Mouse (Mus musculus) liver, adult 2 months (tissue): ENCODE results near the gene Pitpnm1. TPM values are rescaled to one million over a fixed set of nuclear protein-coding genes. Genes with fewer than 3 reads are reported as not detected.

Experiments
- DNase-seq: peaks from one replicate; pipeline ENCODE4 v3.0.0-alpha.2; 2011; ENCODE audit warnings: low read depth, low spot score; ENCODE audit errors: extremely low read depth
- H3K27ac ChIP-seq: fragments of 200-500 bp; replicated peaks from 2 replicates; pipeline ENCODE4 v1.5.1; 2012; ENCODE audit warnings: low read depth, mild to moderate bottlenecking, control low read depth, inconsistent platforms, low read length; ENCODE audit not compliant: insufficient read depth
- H3K27me3 ChIP-seq: fragments of 200-500 bp; 2 replicates; pipeline ENCODE4 v1.6.1; 2012; ENCODE audit warnings: mild to moderate bottlenecking, moderate library complexity, low read length, inconsistent platforms; ENCODE audit not compliant: control insufficient read depth, insufficient read depth
- H3K36me3 ChIP-seq: fragments of 200-500 bp; 2 replicates; pipeline ENCODE4 v1.6.1; 2012; ENCODE audit warnings: low read length, inconsistent platforms; ENCODE audit not compliant: control insufficient read depth, insufficient read depth
- H3K4me1 ChIP-seq: fragments of 200-500 bp; 2 replicates; pipeline ENCODE4 v1.6.1; 2011; ENCODE audit warnings: low read length; ENCODE audit not compliant: control insufficient read depth, insufficient read depth
- H3K4me3 ChIP-seq: fragments of 200-500 bp; 2 replicates; pipeline ENCODE4 v1.5.1; 2011; ENCODE audit warnings: low read depth, mild to moderate bottlenecking, control low read depth, low read length, moderate library complexity; ENCODE audit not compliant: insufficient read depth
- H3K79me2 ChIP-seq: fragments of 200-500 bp; 2 replicates; pipeline ENCODE4 v1.6.1; 2012; ENCODE audit warnings: inconsistent platforms, mild to moderate bottlenecking, low read length, moderate library complexity; ENCODE audit not compliant: control insufficient read depth, insufficient read depth
- H3K9ac ChIP-seq: fragments of 200-500 bp; 2 replicates; pipeline ENCODE4 v1.6.1; 2012; ENCODE audit warnings: low read depth, mild to moderate bottlenecking, control low read depth, inconsistent platforms, low read length
- CTCF ChIP-seq: fragments of 200-500 bp; IDR thresholded peaks from 2 replicates; pipeline ENCODE4 v1.5.1; 2011; ENCODE audit warnings: low read depth, low read length, control low read depth
- POLR2A ChIP-seq: fragments of 200-500 bp; IDR thresholded peaks from 2 replicates; pipeline ENCODE4 v1.6.1; 2011; ENCODE audit warnings: low read length, control low read depth; ENCODE audit not compliant: insufficient read depth; ENCODE audit errors: extremely low read depth
- WGBS: fragments of 180-500 bp; shearing (Covaris S2); methylation state at CpG from one replicate; pipeline ENCODE4 v1.1.7; 2018; 5-methylcytosine and 5-hydroxymethylcytosine counted together
- polyA plus RNA-seq: library from polyadenylated mRNA; depleted of rRNA; stranded (reverse); fragments of >200 nt; gene quantifications from 2 replicates; pipeline ENCODE4 v1.2.3, GENCODE M21; 2012; rRNA removed
- total RNA-seq: library from RNA; depleted of rRNA; stranded (reverse); fragments of >200 nt; gene quantifications from 2 replicates; pipeline ENCODE4 v1.2.3, GENCODE M21; 2014; rRNA removed

Gene Pitpnm1
- total and polyA plus RNA-seq, 2 experiments: 1.7 to 14.2 TPM

- Histone ChIP-seq H3K79me2 (no peaks in the 10 kb centered on the region; the same call in 1 of the 2 replicates), H3K36me3 (peaks cover 11% of the 10 kb centered on the region; the same call in 1 of the 2 replicates), H3K27me3 (no peaks in the 10 kb centered on the region), H3K27ac (no peak within 1 kb of the TSS; the same call in 1 of the 2 replicates), H3K4me1 (peaks cover 3% of the 10 kb centered on the region; the same call in 1 of the 2 replicates), H3K4me3 (peak within 1 kb of the TSS; percentile 86), H3K9ac (peak within 1 kb of the TSS; percentile 90)
- WGBS: 7% methylated on average over 42 of the region's 42 CpGs
- DNase-seq: peak; percentile 91
- TF ChIP-seq POLR2A (peak; percentile 51; the same call in 1 of the 2 replicates), CTCF (no peak)
Observed at GRCm38 (mm10) chr19:4162646-4163542, 63.1 kb downstream of the Pitpnm1 start, which contains the start of gene Rps6kb2. Gene Rps6kb2 (minus strand): TSS chr19:4163354.

- peaks cover 3% of the 10 kb centered on the region; the same call in 1 of the 2 replicates for H3K4me1 ChIP-seq
- 41% methylated on average over 4 of the region's 4 CpGs for WGBS
- peak overlapping the region; percentile 36 for H3K9ac ChIP-seq
Observed at GRCm38 (mm10) chr19:4163543-4163887, 63.7 kb downstream of the Pitpnm1 start.

More at GRCm38 (mm10) chr19:4163543-4163887, 63.7 kb downstream of the Pitpnm1 start:
- Histone ChIP-seq H3K27ac (no peak overlapping the region; the same call in 1 of the 2 replicates), H3K79me2 (no peaks in the 10 kb centered on the region; the same call in 1 of the 2 replicates), H3K36me3 (peaks cover 8% of the 10 kb centered on the region; the same call in 1 of the 2 replicates), H3K27me3 (no peaks in the 10 kb centered on the region), H3K4me3 (peak overlapping the region; percentile 60)
- no peak for TF ChIP-seq CTCF
- no peak for TF ChIP-seq POLR2A
- no peak for DNase-seq

Other genes starting within 250 kb of the Pitpnm1 start
Only the 30 nearest of the 34 such genes appear.
- 2.9 and 3.3 TPM in 2 replicates for gene Aldh3b1, start 170.2 kb upstream of the Pitpnm1 start, total RNA-seq
- 1.9 and 4.0 TPM in 2 replicates for gene Aldh3b1, start 170.2 kb upstream of the Pitpnm1 start, polyA plus RNA-seq
- gene Unc93b1, start 164.8 kb upstream of the Pitpnm1 start, total RNA-seq: 41.1 and 41.5 TPM in 2 replicates
- 68.9 and 102 TPM in 2 replicates for gene Unc93b1, start 164.8 kb upstream of the Pitpnm1 start, polyA plus RNA-seq
- 0.74 and 1.7 TPM in 2 replicates for gene Aldh3b3, start 141.4 kb upstream of the Pitpnm1 start, total RNA-seq
- 6.4 and 7.7 TPM in 2 replicates for gene Aldh3b3, start 141.4 kb upstream of the Pitpnm1 start, polyA plus RNA-seq
- not detected in 2 replicates for gene Aldh3b2, start 127.7 kb upstream of the Pitpnm1 start, total RNA-seq
- 0.16 and 0.48 TPM in 2 replicates for gene Aldh3b2, start 127.7 kb upstream of the Pitpnm1 start, polyA plus RNA-seq
- 44.3 and 49.8 TPM in 2 replicates for gene Acy3, start 113.4 kb upstream of the Pitpnm1 start, total RNA-seq
- gene Acy3, start 113.4 kb upstream of the Pitpnm1 start, polyA plus RNA-seq: 232 and 326 TPM in 2 replicates
- gene Tbx10, start 107.2 kb upstream of the Pitpnm1 start, total RNA-seq: not detected in 2 replicates
- not detected in 2 replicates for gene Tbx10, start 107.2 kb upstream of the Pitpnm1 start, polyA plus RNA-seq
- gene Nudt8, start 99.4 kb upstream of the Pitpnm1 start, total RNA-seq: 30.1 and 36.0 TPM in 2 replicates
- 13.4 and 18.5 TPM in 2 replicates for gene Nudt8, start 99.4 kb upstream of the Pitpnm1 start, polyA plus RNA-seq
- gene Gm49405, start 99.4 kb upstream of the Pitpnm1 start, total RNA-seq: 0.54 and 0.92 TPM in 2 replicates
- gene Gm49405, start 99.4 kb upstream of the Pitpnm1 start, polyA plus RNA-seq: 0.72 and 1.1 TPM in 2 replicates
- gene Doc2g, start 96.7 kb upstream of the Pitpnm1 start, total RNA-seq: 0.74 and 0.87 TPM in 2 replicates
- gene Doc2g, start 96.7 kb upstream of the Pitpnm1 start, polyA plus RNA-seq: 2.3 and 4.9 TPM in 2 replicates
- gene Ndufv1, start 87.2 kb upstream of the Pitpnm1 start, total RNA-seq: 189 and 197 TPM in 2 replicates
- 239 and 251 TPM in 2 replicates for gene Ndufv1, start 87.2 kb upstream of the Pitpnm1 start, polyA plus RNA-seq
- 456 and 810 TPM in 2 replicates for gene Gstp1, start 62.0 kb upstream of the Pitpnm1 start, total RNA-seq
- gene Gstp1, start 62.0 kb upstream of the Pitpnm1 start, polyA plus RNA-seq: 965 and 1,374 TPM in 2 replicates
- gene Gstp2, start 54.0 kb upstream of the Pitpnm1 start, total RNA-seq: 4.1 and 7.9 TPM in 2 replicates
- gene Gstp2, start 54.0 kb upstream of the Pitpnm1 start, polyA plus RNA-seq: 4.4 and 9.2 TPM in 2 replicates
- gene Gstp3, start 40.4 kb upstream of the Pitpnm1 start, total RNA-seq: 21.5 and 28.1 TPM in 2 replicates
- gene Gstp3, start 40.4 kb upstream of the Pitpnm1 start, polyA plus RNA-seq: 54.3 and 66.1 TPM in 2 replicates
- gene Cabp2, start 18.4 kb upstream of the Pitpnm1 start, total RNA-seq: 0.13 and 0.37 TPM in 2 replicates
- gene Cabp2, start 18.4 kb upstream of the Pitpnm1 start, polyA plus RNA-seq: 0.27 and 0.70 TPM in 2 replicates
- 33.9 and 44.0 TPM in 2 replicates for gene Cdk2ap2, start 2.8 kb upstream of the Pitpnm1 start, total RNA-seq
- 185 and 198 TPM in 2 replicates for gene Cdk2ap2, start 2.8 kb upstream of the Pitpnm1 start, polyA plus RNA-seq
- 16.5 and 20.1 TPM in 2 replicates for gene Aip, start 25.9 kb downstream of the Pitpnm1 start, total RNA-seq
- gene Aip, start 25.9 kb downstream of the Pitpnm1 start, polyA plus RNA-seq: 30.0 and 33.5 TPM in 2 replicates
- not detected in 2 replicates for gene Gpr152, start 39.8 kb downstream of the Pitpnm1 start, total RNA-seq
- gene Gpr152, start 39.8 kb downstream of the Pitpnm1 start, polyA plus RNA-seq: 0.02 TPM in 2 replicates
- 0.37 TPM in 1 of 2 replicates, not detected in the other for gene Cabp4, start 44.0 kb downstream of the Pitpnm1 start, total RNA-seq
- gene Cabp4, start 44.0 kb downstream of the Pitpnm1 start, polyA plus RNA-seq: not detected in 2 replicates
- gene Coro1b, start 48.6 kb downstream of the Pitpnm1 start, total RNA-seq: 66.1 and 72.6 TPM in 2 replicates
- 109 and 114 TPM in 2 replicates for gene Coro1b, start 48.6 kb downstream of the Pitpnm1 start, polyA plus RNA-seq
- gene Ptprcap, start 53.6 kb downstream of the Pitpnm1 start, total RNA-seq: 1.7 and 4.1 TPM in 2 replicates
- 6.9 and 8.2 TPM in 2 replicates for gene Ptprcap, start 53.6 kb downstream of the Pitpnm1 start, polyA plus RNA-seq
- gene Rps6kb2, start 63.4 kb downstream of the Pitpnm1 start, total RNA-seq: 7.2 and 7.4 TPM in 2 replicates
- 28.3 and 31.6 TPM in 2 replicates for gene Rps6kb2, start 63.4 kb downstream of the Pitpnm1 start, polyA plus RNA-seq
- gene Carns1, start 75.5 kb downstream of the Pitpnm1 start, total RNA-seq: 0.40 and 0.65 TPM in 2 replicates
- gene Carns1, start 75.5 kb downstream of the Pitpnm1 start, polyA plus RNA-seq: 1.8 and 1.9 TPM in 2 replicates
- gene Tbc1d10c, start 91.3 kb downstream of the Pitpnm1 start, total RNA-seq: 0.46 and 1.4 TPM in 2 replicates
- gene Tbc1d10c, start 91.3 kb downstream of the Pitpnm1 start, polyA plus RNA-seq: 1.7 and 2.2 TPM in 2 replicates
- 170 TPM in 2 replicates for gene Ppp1ca, start 92.1 kb downstream of the Pitpnm1 start, total RNA-seq
- gene Ppp1ca, start 92.1 kb downstream of the Pitpnm1 start, polyA plus RNA-seq: 399 and 571 TPM in 2 replicates
- 0.74 and 1.3 TPM in 2 replicates for gene Rad9a, start 101.7 kb downstream of the Pitpnm1 start, total RNA-seq
- 7.0 and 7.5 TPM in 2 replicates for gene Rad9a, start 101.7 kb downstream of the Pitpnm1 start, polyA plus RNA-seq
- 0.27 and 0.28 TPM in 2 replicates for gene Clcf1, start 114.2 kb downstream of the Pitpnm1 start, total RNA-seq
- 0.87 and 3.8 TPM in 2 replicates for gene Clcf1, start 114.2 kb downstream of the Pitpnm1 start, polyA plus RNA-seq
- not detected in 2 replicates for gene AC109138.7, start 114.4 kb downstream of the Pitpnm1 start, total RNA-seq
- not detected in 2 replicates for gene AC109138.7, start 114.4 kb downstream of the Pitpnm1 start, polyA plus RNA-seq
- 27.2 and 27.3 TPM in 2 replicates for gene Pold4, start 131.9 kb downstream of the Pitpnm1 start, total RNA-seq
- gene Pold4, start 131.9 kb downstream of the Pitpnm1 start, polyA plus RNA-seq: 60.4 and 63.8 TPM in 2 replicates
- 11.5 and 12.1 TPM in 2 replicates for gene Ssh3, start 169.2 kb downstream of the Pitpnm1 start, total RNA-seq
- 15.3 and 29.2 TPM in 2 replicates for gene Ssh3, start 169.2 kb downstream of the Pitpnm1 start, polyA plus RNA-seq
- 0.40 and 0.46 TPM in 2 replicates for gene Ankrd13d, start 183.1 kb downstream of the Pitpnm1 start, total RNA-seq
- gene Ankrd13d, start 183.1 kb downstream of the Pitpnm1 start, polyA plus RNA-seq: 0.27 and 0.60 TPM in 2 replicates